Mouse (Mus musculus) heart, embryonic 16.5 days (tissue): ENCODE data around the gene Msh4. TPM values are rescaled to one million over a fixed set of nuclear protein-coding genes. Genes with fewer than 3 reads are reported as not detected.
"Not testable (repeated sequence)": the region's sequence is repeated elsewhere in the genome, so short reads cannot be mapped to it uniquely, and the experiment has no call there.

Experiments used
- ATAC-seq: fragments of 200-750 bp; cut with Nextera tagmentation; replicated peaks from 2 replicates; pipeline ENCODE4 v1.8.0; 2017; ENCODE audit warnings: moderate number of reproducible peaks; ENCODE audit not compliant: insufficient read depth, low FRiP score; ENCODE audit errors: extremely low read depth
- H3K27ac ChIP-seq: fragments of 300-500 bp; sonication (generic); 2 replicates; pipeline ENCODE4 v1.5.1; 2014; ENCODE audit warnings: mild to moderate bottlenecking, low read length, control low read depth, moderate library complexity
- H3K27me3 ChIP-seq: fragments of 300-500 bp; sonication (generic); 2 replicates; pipeline ENCODE4 v1.6.1; 2014; ENCODE audit warnings: low read length, mixed read lengths; ENCODE audit not compliant: control insufficient read depth, insufficient read depth
- H3K36me3 ChIP-seq: fragments of 300-500 bp; sonication (generic); 2 replicates; pipeline ENCODE4 v1.6.1; 2014; ENCODE audit not compliant: control insufficient read depth, insufficient read depth
- H3K4me1 ChIP-seq: fragments of 300-500 bp; sonication (generic); 2 replicates; pipeline ENCODE4 v1.6.1; 2014; ENCODE audit warnings: low read length, mixed read lengths; ENCODE audit not compliant: control insufficient read depth, insufficient read depth
- H3K4me2 ChIP-seq: fragments of 300-500 bp; sonication (generic); 2 replicates; pipeline ENCODE4 v1.6.1; 2014; ENCODE audit warnings: low read depth, mild to moderate bottlenecking, control low read depth, low read length
- H3K4me3 ChIP-seq: fragments of 300-500 bp; sonication (generic); 2 replicates; pipeline ENCODE4 v1.5.1; 2014; ENCODE audit warnings: mild to moderate bottlenecking, control low read depth, low read length
- H3K9ac ChIP-seq: fragments of 300-500 bp; sonication (generic); 2 replicates; pipeline ENCODE4 v1.6.1; 2014; ENCODE audit warnings: low read length, control low read depth
- H3K9me3 ChIP-seq: fragments of 300-500 bp; sonication (generic); replicated peaks from 2 replicates; pipeline ENCODE4 v1.6.1; 2016; ENCODE audit warnings: low read length; ENCODE audit not compliant: control insufficient read depth
- WGBS: fragments of 180-500 bp; shearing (Covaris S2); extraction: QIAGEN DNeasy Blood & Tissue Kit; methylation state at CpG from one replicate; pipeline ENCODE4 v1.1.7; 2014; 5-methylcytosine and 5-hydroxymethylcytosine counted together
- polyA plus RNA-seq: library from polyadenylated mRNA; unstranded; fragments of >200 nt; fragmentation: Nextera tagmentation; extraction: Ambion mirVana; gene quantifications from 2 replicates; pipeline ENCODE4 v1.2.1, GENCODE M21; 2015

Gene Msh4
- polyA plus RNA-seq, 1 experiment from 2014 or later, result 0.12 TPM

DNA sequence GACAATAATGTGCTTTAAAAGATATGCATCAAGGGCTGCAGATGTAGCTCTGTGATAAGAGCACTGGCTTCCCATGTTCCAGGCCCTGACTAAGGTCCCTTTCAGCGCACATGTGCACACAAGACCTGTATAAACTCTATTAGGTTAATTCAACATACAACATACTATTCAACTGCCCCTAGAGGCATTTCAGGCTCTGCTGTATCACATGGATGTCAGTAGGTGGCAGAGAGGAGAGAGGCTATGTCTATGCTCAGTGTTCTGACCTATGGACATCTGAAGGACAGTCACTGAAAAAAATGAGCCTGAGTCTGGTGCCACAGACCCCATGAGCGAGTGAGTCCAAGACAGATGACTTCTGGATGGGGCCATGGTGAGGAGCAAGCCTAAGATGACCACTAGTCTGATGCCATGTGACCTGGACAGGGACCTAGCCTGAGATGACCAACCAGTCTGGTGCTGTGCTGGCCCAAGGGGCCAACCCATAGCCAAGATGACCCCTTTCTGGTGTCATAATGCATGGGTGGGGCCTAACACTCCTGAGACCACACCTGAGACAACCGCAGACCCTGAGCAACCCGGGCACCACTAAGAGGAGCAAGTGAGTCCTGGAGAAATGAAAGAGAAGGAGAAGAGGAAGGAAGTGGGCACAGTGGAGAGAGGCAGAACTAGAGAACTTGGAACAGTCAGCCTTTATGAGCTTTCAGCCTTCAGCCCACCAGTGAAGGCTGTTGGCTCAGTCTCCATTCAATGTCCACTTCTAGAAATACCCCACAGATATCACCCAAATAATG lies 41.1 kb downstream of the Msh4 start:
- Histone ChIP-seq H3K9me3 (no peaks in the 10 kb centered on the region), H3K27me3 (no peaks in the 10 kb centered on the region), H3K9ac (no peak overlapping the region), H3K36me3 (no peaks in the 10 kb centered on the region), H3K27ac (no peak overlapping the region), H3K4me2 (no peak overlapping the region), H3K4me1 (no peaks in the 10 kb centered on the region), H3K4me3 (no peak overlapping the region)
- ATAC-seq, result no peak; the same call in 1 of the 2 replicates
- 81% methylated on average over 4 of the region's 4 CpGs for WGBS

DNA sequence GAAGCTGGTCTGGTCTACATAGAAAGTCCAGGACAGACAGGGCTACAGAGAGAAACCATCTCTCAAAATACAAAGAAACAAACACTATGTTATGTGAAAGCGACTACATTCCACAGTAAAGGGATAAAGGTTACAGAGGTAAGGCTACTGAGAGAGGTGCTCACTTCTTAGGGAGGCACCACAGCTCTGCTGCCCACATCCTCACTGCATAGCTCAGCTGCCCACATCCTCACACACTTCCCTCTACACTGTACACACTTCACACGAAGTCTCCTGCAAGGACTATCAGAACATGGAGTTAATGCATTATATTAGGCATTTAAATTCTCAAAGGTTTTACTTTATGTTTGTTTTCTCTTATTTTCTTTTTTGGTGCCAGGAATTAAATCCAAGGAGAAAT lies 42.1 kb downstream of the Msh4 start:
- ATAC-seq, result no peak
- Histone ChIP-seq H3K4me3 (no peak overlapping the region), H3K27me3 (no peaks in the 10 kb centered on the region), H3K4me1 (no peaks in the 10 kb centered on the region), H3K9ac (no peak overlapping the region), H3K27ac (no peak overlapping the region), H3K9me3 (no peaks in the 10 kb centered on the region), H3K36me3 (no peaks in the 10 kb centered on the region), H3K4me2 (no peak overlapping the region)
- 75% methylated on average over 2 of the region's 2 CpGs for WGBS

DNA sequence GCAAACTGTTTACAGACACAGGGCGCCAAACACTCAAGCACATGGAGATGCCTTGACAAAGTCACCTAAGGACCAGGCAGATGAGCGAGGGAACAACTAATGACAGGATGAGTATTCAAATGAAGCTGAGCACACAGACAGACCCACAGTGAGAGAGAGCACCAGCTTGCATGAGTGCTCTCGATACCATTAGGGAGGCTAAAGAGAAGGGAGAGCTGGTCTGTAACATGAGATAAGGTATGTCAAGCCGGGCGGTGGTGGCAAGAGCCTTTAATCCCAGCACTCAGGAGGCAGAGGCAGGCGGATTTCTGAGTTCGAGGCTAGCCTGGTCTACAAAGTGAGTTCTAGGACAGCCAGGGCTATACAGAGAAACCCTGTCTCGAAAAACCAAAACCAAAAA lies 45.5 kb downstream of the Msh4 start:
- H3K4me2 ChIP-seq, H3K4me1 ChIP-seq: not testable (repeated sequence)
- WGBS, result 70% methylated on average over 7 of the region's 8 CpGs

DNA sequence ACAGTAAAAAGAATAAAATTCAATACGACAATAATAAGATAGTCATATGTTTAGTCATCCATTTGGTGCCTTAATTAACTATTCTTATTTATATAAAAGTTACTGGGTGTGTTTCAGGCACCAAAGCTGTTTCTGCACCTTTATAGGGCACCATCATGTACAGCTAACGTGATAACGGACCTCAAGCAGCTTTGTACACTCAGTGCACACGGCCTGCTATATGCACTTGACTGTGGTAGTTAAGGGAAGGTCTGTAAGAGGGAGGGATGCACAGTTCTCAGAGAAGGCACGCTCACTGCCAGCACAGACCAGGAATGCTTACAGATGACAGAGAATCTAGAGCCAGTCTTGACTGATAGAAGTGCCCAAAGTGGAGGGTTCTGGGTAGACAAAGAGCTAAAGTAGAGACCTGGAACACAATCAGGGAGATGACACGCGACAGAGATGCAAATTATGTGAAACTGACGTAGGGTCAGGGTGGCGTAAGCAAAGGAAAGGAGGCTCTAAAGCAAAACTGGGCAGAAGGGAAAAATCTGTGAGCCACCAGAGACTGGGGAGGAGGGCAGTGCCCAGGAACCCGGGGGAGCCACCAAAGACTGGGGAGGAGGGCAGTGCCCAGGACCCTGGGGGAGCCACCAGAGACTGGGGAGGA lies 47.5 kb downstream of the Msh4 start:
- Histone ChIP-seq H3K9me3 (no peaks in the 10 kb centered on the region), H3K4me1 (no peaks in the 10 kb centered on the region), H3K27me3 (no peaks in the 10 kb centered on the region), H3K27ac (no peak overlapping the region), H3K9ac (no peak overlapping the region), H3K36me3 (no peaks in the 10 kb centered on the region), H3K4me3 (no peak overlapping the region), H3K4me2 (no peak overlapping the region)
- WGBS, result 75% methylated on average over 10 of the region's 10 CpGs
- ATAC-seq, result no peak

More for the DNA sequence above, 45.5 kb downstream of the Msh4 start:
- not testable (repeated sequence) for H3K9me3 ChIP-seq, H3K36me3 ChIP-seq, ATAC-seq, H3K4me3 ChIP-seq, H3K27me3 ChIP-seq, H3K9ac ChIP-seq, H3K27ac ChIP-seq

DNA sequence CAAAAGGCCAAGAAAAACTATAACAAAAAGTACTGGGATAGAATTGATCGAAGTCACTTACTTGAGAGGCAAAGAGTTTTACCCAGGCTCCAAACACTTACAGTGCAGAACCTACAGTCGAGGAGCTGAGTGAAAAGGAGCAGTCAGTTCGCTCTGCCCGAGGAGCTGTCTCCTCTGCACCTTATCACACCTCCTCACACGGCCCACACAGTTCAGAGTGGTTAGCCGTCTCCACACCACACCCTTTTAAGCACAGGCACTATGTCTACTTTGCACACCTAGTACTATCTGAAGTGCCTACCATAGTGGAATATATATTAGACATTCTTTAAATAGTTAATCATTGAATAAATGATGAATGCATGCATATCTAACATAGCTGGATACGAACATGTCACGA lies 53.7 kb downstream of the Msh4 start:
- Histone ChIP-seq H3K27me3 (peaks cover 8% of the 10 kb centered on the region), H3K9ac (no peak overlapping the region), H3K4me2 (no peak overlapping the region), H3K36me3 (no peaks in the 10 kb centered on the region), H3K4me1 (peaks cover 10% of the 10 kb centered on the region), H3K4me3 (no peak overlapping the region), H3K27ac (no peak overlapping the region), H3K9me3 (no peaks in the 10 kb centered on the region)
- 41% methylated on average over 8 of the region's 8 CpGs for WGBS
- no peak for ATAC-seq

DNA sequence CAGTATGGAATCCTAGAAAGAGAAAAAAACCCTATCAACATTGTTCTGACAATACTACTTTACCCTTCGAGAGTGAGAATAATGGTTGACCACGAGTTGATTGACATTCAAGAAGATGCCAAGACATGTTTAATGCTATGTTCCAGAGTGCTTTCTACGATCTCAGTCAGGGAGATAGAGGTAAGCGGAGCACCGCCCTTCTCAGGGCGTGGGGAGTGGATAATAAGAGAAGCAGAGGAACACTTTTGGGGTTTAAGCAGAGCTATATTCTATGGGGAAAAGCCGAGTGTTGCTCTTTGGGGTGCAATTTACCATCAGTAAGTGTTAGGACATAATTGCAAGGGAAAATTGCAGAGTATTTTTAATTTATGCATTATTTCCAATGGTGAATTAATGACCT lies 55.2 kb downstream of the Msh4 start:
- no peaks in the 10 kb centered on the region for H3K9me3 ChIP-seq
- peaks cover 8% of the 10 kb centered on the region for H3K27me3 ChIP-seq
- H3K36me3 ChIP-seq, result no peaks in the 10 kb centered on the region
- no peak overlapping the region for H3K4me3 ChIP-seq
- no peak overlapping the region for H3K27ac ChIP-seq
- no peak overlapping the region for H3K9ac ChIP-seq
- ATAC-seq, result no peak
- no peak overlapping the region for H3K4me2 ChIP-seq
- 87% methylated on average over 7 of the region's 7 CpGs for WGBS
- peaks cover 10% of the 10 kb centered on the region for H3K4me1 ChIP-seq

DNA sequence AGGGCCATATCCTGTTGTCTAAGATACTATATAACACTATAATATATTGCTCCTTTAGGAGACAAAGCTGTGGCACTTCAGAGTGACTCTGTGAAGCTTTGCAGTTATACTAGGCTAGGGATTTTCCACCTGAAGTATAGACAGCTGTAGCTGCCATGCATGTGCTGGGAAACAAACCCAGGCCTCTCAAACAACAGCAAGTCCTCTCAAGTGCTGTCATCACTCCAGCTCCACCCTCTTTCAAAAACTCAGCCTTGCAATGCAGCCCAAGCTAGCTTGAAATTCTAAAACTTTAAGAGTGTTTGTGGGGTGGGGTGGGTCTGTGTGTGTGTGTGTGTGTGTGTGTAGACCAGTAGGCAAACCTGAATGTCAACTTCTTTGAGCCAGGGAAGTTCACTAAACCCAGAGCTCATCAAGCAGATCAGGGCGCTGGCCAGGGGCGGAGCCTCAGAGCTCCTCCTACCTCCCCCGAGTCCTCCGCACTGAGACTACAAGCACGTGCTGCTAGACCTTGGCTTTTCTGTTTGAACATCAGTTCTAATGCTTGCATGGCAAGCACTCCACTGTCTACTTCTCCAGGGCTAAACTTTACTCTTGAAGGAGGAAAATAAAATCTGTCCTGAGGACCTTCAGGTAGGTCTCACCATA lies 56.4 kb downstream of the Msh4 start:
- H3K4me3 ChIP-seq, result no peak overlapping the region
- H3K27me3 ChIP-seq, result peaks cover 10% of the 10 kb centered on the region
- H3K9me3 ChIP-seq, result no peaks in the 10 kb centered on the region
- H3K4me2 ChIP-seq, result peak overlapping the region; percentile 50
- no peak overlapping the region for H3K9ac ChIP-seq
- H3K4me1 ChIP-seq, result peaks cover 10% of the 10 kb centered on the region
- WGBS, result 5% methylated on average over 5 of the region's 5 CpGs
- peak overlapping the region; percentile 27; the same call in 1 of the 2 replicates for H3K27ac ChIP-seq
- peak; percentile 88 for ATAC-seq
- H3K36me3 ChIP-seq, result no peaks in the 10 kb centered on the region

DNA sequence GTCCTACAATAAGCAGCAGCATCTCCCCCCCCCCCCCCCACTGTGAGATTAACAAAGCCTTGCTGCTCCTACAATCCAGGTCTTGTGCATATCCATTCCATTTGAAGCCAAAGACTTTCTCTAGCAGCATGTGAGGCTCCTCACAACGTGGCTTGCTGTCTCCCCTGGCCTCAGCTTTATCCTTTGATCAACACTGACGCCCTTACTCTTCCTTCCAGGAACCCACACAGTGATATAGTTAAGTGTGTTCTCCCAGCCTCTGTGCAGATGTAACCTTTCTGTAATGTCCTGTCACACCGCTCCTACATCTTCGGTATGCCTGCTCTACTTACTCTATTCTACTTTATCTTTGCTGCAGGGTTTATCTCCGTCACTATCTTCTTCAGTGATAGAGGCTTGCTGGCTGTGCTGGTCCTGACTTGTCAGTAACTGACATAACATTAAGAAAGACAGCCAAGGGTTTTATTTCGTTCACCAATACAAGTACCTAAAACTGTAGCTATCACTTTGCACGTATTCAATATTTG lies 58.7 kb downstream of the Msh4 start:
- Histone ChIP-seq H3K27me3 (peaks cover 9% of the 10 kb centered on the region; the same call in 1 of the 2 replicates), H3K4me3 (no peak overlapping the region), H3K27ac (no peak overlapping the region), H3K4me2 (no peak overlapping the region), H3K4me1 (peaks cover 10% of the 10 kb centered on the region), H3K9me3 (no peaks in the 10 kb centered on the region), H3K36me3 (no peaks in the 10 kb centered on the region), H3K9ac (no peak overlapping the region)
- 61% methylated on average over 7 of the region's 7 CpGs for WGBS
- no peak for ATAC-seq

DNA sequence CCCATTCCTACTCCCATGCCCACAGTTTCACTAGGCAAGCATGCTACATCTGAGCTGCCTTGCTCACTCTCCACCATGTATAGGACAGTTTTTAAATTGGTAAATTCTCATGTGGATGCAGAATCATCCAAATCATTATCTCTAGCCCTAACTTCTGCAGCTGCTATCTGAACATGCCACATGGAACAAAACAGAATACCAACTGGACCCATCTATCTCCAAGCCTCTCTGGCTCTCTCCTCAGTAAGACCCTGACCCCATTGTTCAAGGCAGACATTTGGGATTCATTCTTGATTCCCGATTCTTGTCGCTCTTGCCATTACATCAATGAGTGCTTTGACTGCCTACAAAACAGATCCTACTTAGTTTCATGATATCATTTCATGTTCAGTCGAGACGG lies 59.8 kb downstream of the Msh4 start:
- no peak overlapping the region for H3K27ac ChIP-seq
- H3K4me2 ChIP-seq, result no peak overlapping the region
- no peak overlapping the region for H3K4me3 ChIP-seq
- H3K9me3 ChIP-seq, result no peaks in the 10 kb centered on the region
- no peak for ATAC-seq
- no peaks in the 10 kb centered on the region for H3K36me3 ChIP-seq
- H3K4me1 ChIP-seq, result peaks cover 10% of the 10 kb centered on the region
- H3K27me3 ChIP-seq, result peaks cover 9% of the 10 kb centered on the region; the same call in 1 of the 2 replicates
- no peak overlapping the region for H3K9ac ChIP-seq
- 93% methylated on average over 4 of the region's 4 CpGs for WGBS
